Mouse (Mus musculus) heart, adult 11 months (tissue): ENCODE results near the gene Speer3.
"Not testable (repeated sequence)": the region's sequence is repeated elsewhere in the genome, so short reads cannot be mapped to it uniquely, and the experiment has no call there.

Experiments
- DNase-seq: peaks from one replicate; pipeline ENCODE4 v3.0.0; 2022

The Speer3 gene

GRCm38 (mm10) chr5:13791319-13791718 is at the start of gene Speer3:
Gene Speer3 (plus strand): TSS chr5:13791619.
- DNase-seq, result no peak

- DNase-seq, result not testable (repeated sequence)
Measured at GRCm38 (mm10) chr5:13810496-13810895, 19.1 kb downstream of the Speer3 start.

DNA sequence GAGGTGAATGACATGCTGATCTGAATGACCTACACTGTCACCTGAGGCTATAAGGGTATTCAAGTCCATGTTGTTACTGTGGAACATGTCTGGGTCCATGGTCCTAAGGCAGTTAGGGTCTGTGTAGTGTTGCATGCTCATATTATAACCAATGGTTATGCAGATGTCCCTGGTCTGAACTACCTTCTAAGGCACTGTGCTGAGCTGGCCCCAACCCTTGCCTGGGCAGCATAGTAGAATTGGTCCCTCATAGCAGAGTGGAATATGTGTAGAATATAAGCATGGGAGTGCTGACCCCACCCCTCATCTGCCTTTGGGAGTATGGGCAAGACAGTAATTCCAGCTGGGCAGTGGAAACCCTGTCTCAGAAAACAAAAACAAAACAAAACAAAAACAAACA is 33.7 kb downstream of the Speer3 start:
- DNase-seq, result no peak

- DNase-seq, result no peak
Measured at GRCm38 (mm10) chr5:13826708-13827107, 35.3 kb downstream of the Speer3 start.

DNA sequence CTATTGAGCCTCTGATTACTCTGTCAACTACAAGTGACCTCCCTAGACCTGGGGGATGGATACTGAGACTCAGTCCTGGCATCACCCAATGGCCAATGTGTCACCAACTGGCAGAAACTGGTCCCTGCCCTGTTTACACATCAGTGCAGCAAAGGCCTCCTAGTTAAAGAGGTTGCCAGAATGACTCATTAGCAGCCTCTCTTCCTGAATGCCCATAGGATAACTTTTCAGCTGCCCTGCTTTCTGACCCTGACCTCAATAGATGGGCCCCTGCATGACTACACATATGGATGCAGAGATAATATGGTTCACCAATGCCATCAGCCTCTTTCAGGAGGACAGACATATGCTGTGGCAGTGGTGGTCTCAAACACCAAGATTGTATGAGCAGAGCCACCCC is 52.9 kb downstream of the Speer3 start:
- DNase-seq, result peak; percentile 61
